Mouse (Mus musculus): Measurements from ENCODE around the gene Tmem94. TPM values are rescaled to one million over a fixed set of nuclear protein-coding genes. Genes with fewer than 3 reads are reported as not detected.

Gene Tmem94
- polyA plus RNA-seq, 1 experiment from 2014 or later = 25.0 TPM

DNA sequence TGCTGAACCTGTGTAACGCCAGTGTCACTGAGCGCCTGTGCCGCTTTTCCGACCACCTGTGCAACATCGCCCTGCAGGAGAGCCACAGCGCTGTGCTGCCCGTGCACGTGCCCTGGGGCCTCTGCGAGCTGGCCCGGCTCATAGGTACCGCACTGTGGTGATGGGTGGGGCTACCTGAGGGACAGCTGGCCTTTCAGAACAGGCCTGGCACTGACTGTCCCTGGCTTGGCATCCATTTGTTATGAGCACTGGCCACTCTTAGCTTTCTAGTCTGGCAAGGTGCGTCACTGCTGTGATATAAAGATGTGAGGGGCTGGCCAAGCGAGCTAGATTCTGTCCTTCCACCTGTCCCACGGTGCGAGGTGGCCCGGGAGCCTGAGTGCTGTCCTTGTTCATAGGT lies 26.7 kb downstream of the Tmem94 start:
- Histone ChIP-seq H3K4me3 (replicated peaks) (no peak overlapping the region), H3K36me3 (peaks cover 74% of the 10 kb centered on the region), H3K27ac (replicated peaks) (no peak overlapping the region), H3K9ac (no peak overlapping the region), H3K27me3 (no peaks in the 10 kb centered on the region), H3K4me1 (no peaks in the 10 kb centered on the region), H3K4me2 (replicated peaks) (no peak overlapping the region), H3K9me3 (replicated peaks) (no peaks in the 10 kb centered on the region)
- no peak for ATAC-seq (ENCODE audit: insufficient number of reproducible peaks, low FRiP score, low TSS enrichment, low read depth)
- WGBS = 93% methylated on average over 16 of the region's 16 CpGs

- Histone ChIP-seq H3K27me3 (no peaks in the 10 kb centered on the region), H3K4me2 (replicated peaks) (no peak overlapping the region), H3K4me3 (replicated peaks) (no peak overlapping the region), H3K9me3 (replicated peaks) (no peaks in the 10 kb centered on the region), H3K4me1 (no peaks in the 10 kb centered on the region), H3K9ac (no peak overlapping the region), H3K36me3 (peaks cover 78% of the 10 kb centered on the region), H3K27ac (replicated peaks) (no peak overlapping the region)
- no peak for ATAC-seq (ENCODE audit: insufficient number of reproducible peaks, low FRiP score, low TSS enrichment, low read depth)
- 82% methylated on average over 14 of the region's 14 CpGs for WGBS
These were observed 27.1 kb downstream of the Tmem94 start for GRCm38 (mm10) chr11:115792353-115792752.

- 79% methylated on average over 15 of the region's 15 CpGs for WGBS
These were observed 31.7 kb downstream of the Tmem94 start for GRCm38 (mm10) chr11:115796898-115797297.

DNA sequence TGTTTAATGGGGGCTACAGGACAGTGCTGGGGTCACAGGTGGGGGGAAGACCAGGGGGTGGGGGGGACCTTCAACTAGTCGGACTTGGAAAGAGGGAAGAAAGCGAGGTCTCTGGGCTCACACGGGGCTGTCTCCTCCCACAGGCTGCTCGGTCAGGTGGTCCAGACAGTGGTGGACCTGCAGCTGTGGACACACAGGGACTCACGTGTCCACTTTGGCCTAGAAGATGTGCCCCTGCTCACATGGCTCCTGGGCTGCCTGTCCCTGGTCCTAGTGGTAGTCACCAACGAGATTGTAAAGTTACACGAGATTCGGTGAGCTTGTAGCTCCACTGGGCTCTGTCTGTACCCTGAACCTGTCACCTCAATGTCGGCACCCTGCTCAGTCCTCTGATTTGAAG lies 32.4 kb downstream of the Tmem94 start:
- WGBS = 84% methylated on average over 9 of the region's 9 CpGs
- Histone ChIP-seq H3K9ac (no peak overlapping the region), H3K9me3 (replicated peaks) (no peaks in the 10 kb centered on the region), H3K4me2 (replicated peaks) (no peak overlapping the region), H3K4me1 (0 out of 2 replicates have a peak, but pooled peaks cover 6% of the 10 kb centered on the region), H3K27ac (replicated peaks) (no peak overlapping the region), H3K4me3 (replicated peaks) (no peak overlapping the region), H3K27me3 (no peaks in the 10 kb centered on the region), H3K36me3 (peaks cover 96% of the 10 kb centered on the region)
- no peak for ATAC-seq (ENCODE audit: insufficient number of reproducible peaks, low FRiP score, low TSS enrichment, low read depth)

More at GRCm38 (mm10) chr11:115796898-115797297, 31.7 kb downstream of the Tmem94 start:
- Histone ChIP-seq H3K9me3 (replicated peaks) (no peaks in the 10 kb centered on the region), H3K27ac (replicated peaks) (no peak overlapping the region), H3K4me1 (0 out of 2 replicates have a peak, but pooled peaks cover 6% of the 10 kb centered on the region), H3K27me3 (no peaks in the 10 kb centered on the region), H3K4me2 (replicated peaks) (no peak overlapping the region), H3K9ac (no peak overlapping the region), H3K36me3 (peaks cover 96% of the 10 kb centered on the region), H3K4me3 (replicated peaks) (no peak overlapping the region)
- no peak for ATAC-seq (ENCODE audit: insufficient number of reproducible peaks, low FRiP score, low TSS enrichment, low read depth)

- Histone ChIP-seq H3K36me3 (peaks cover 91% of the 10 kb centered on the region), H3K9me3 (replicated peaks) (no peaks in the 10 kb centered on the region)
These were observed 35.7 kb downstream of the Tmem94 start for GRCm38 (mm10) chr11:115800981-115801380.

DNA sequence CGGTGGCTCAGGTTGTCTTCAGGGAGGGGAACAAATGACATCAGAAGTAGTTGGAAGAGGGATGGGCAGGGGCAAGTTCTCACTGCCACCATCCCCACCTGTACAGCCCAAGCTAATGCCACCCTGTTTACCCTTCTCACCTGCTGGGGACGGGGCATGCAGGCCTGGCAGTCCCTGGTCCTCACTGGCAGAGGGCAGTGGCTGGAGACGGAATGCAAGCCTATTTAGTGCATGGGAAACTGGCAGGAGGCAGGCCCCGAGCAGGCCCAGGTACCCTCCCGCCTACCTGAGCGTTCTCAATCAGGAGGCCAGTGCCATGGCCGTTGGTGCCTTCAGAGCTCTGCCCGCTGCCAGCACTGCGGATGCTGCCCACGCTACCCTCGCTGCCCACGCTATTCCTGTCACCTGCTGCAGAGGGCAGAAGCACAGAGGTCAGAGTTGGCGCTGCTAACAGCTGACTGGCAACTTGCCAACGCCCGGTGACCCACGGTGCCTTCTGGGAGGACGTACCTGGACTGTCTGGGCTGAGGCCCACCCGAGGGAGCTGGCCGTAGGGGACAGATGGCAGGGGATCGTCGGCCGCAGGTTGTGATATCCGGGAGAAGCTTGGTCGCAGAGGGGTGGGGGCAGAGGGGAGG lies 38.0 kb downstream of the Tmem94 start:
- Histone ChIP-seq H3K27ac (replicated peaks) (no peak overlapping the region), H3K9me3 (replicated peaks) (no peaks in the 10 kb centered on the region), H3K4me3 (replicated peaks) (no peak overlapping the region), H3K36me3 (peaks cover 88% of the 10 kb centered on the region), H3K4me2 (replicated peaks) (no peak overlapping the region), H3K4me1 (peaks cover 27% of the 10 kb centered on the region), H3K9ac (no peak overlapping the region), H3K27me3 (no peaks in the 10 kb centered on the region)
- WGBS = 91% methylated on average over 24 of the region's 24 CpGs
- no peak for ATAC-seq (ENCODE audit: insufficient number of reproducible peaks, low FRiP score, low TSS enrichment, low read depth)

More at GRCm38 (mm10) chr11:115800981-115801380, 35.7 kb downstream of the Tmem94 start:
- H3K4me3 ChIP-seq (replicated peaks) = no peak overlapping the region
- ATAC-seq (ENCODE audit: insufficient number of reproducible peaks, low FRiP score, low TSS enrichment, low read depth) = no peak
- H3K27me3 ChIP-seq = no peaks in the 10 kb centered on the region
- WGBS = 80% methylated on average over 18 of the region's 18 CpGs
- 0 out of 2 replicates have a peak, but pooled peaks cover 6% of the 10 kb centered on the region for H3K4me1 ChIP-seq
- H3K9ac ChIP-seq = no peak overlapping the region
- H3K27ac ChIP-seq (replicated peaks) = no peak overlapping the region
- no peak overlapping the region for H3K4me2 ChIP-seq (replicated peaks)

GRCm38 (mm10) chr11:115805005-115805404 lies 39.8 kb downstream of the Tmem94 start:
- WGBS = 93% methylated on average over 7 of the region's 7 CpGs
- Histone ChIP-seq H3K27me3 (no peaks in the 10 kb centered on the region), H3K9ac (no peak overlapping the region), H3K4me2 (replicated peaks) (no peak overlapping the region), H3K9me3 (replicated peaks) (no peaks in the 10 kb centered on the region), H3K4me1 (peaks cover 40% of the 10 kb centered on the region), H3K27ac (replicated peaks) (no peak overlapping the region), H3K4me3 (replicated peaks) (no peak overlapping the region), H3K36me3 (peaks cover 73% of the 10 kb centered on the region)
- ATAC-seq (ENCODE audit: insufficient number of reproducible peaks, low FRiP score, low TSS enrichment, low read depth) = no peak

- Histone ChIP-seq H3K9ac (no peak overlapping the region), H3K4me2 (replicated peaks) (no peak overlapping the region), H3K9me3 (replicated peaks) (no peaks in the 10 kb centered on the region), H3K4me1 (peaks cover 51% of the 10 kb centered on the region), H3K4me3 (replicated peaks) (no peak overlapping the region), H3K27me3 (no peaks in the 10 kb centered on the region), H3K27ac (replicated peaks) (no peak overlapping the region), H3K36me3 (peaks cover 66% of the 10 kb centered on the region)
- WGBS = 81% methylated on average over 10 of the region's 10 CpGs
- no peak for ATAC-seq (ENCODE audit: insufficient number of reproducible peaks, low FRiP score, low TSS enrichment, low read depth)
These were observed 40.9 kb downstream of the Tmem94 start for GRCm38 (mm10) chr11:115806154-115806553.

DNA sequence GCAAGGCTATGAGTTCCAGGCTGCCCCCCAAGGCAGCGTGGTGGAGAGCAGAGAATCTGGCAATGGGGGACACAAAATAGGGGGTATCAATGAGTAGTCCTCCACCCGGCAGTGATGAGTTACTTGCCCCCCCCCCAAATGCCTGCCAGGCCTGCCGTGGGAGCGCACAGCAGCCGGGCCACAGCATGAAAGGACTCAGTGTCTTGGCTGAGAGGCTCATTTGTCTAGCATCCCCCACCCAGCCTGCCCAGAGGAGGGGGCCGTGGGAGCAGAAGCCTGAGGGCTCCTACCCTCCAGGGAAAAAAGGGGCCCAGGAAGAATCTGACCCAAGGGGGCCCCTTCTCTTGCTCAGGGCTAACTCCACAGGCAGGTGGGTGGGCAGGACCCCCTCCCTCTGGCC lies 42.1 kb downstream of the Tmem94 start:
- Histone ChIP-seq H3K27ac (replicated peaks) (no peak overlapping the region), H3K9me3 (replicated peaks) (no peaks in the 10 kb centered on the region), H3K9ac (no peak overlapping the region), H3K4me3 (replicated peaks) (no peak overlapping the region), H3K27me3 (no peaks in the 10 kb centered on the region), H3K4me2 (replicated peaks) (no peak overlapping the region; the same call in 1 of the 2 replicates), H3K36me3 (peaks cover 54% of the 10 kb centered on the region), H3K4me1 (peaks cover 63% of the 10 kb centered on the region)
- ATAC-seq (ENCODE audit: insufficient number of reproducible peaks, low FRiP score, low TSS enrichment, low read depth) = no peak
- WGBS = 65% methylated on average over 6 of the region's 6 CpGs

DNA sequence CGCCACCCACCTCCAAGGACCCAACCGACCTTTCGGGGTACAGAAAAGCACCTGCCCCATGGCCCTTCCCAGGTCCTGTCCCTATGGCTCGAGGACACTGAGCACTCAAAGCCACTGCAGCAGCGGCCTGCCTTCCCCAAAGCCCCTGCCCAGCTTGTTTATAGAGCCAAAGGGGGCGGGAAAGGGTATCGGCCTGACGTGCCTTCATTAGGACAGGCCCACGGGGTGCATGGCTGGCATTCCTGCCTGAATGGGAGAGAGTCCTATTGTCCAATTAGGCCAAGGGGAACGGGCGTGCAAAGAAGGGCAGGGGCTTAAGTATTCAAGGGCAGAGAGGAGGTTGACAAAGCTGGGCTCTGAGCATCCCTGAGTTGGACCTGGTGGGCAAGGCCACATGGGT lies 42.7 kb downstream of the Tmem94 start:
- H3K4me2 ChIP-seq (replicated peaks) = peak overlapping the region; percentile 96; the same call in 1 of the 2 replicates
- H3K27me3 ChIP-seq = no peaks in the 10 kb centered on the region
- no peak overlapping the region for H3K9ac ChIP-seq
- H3K36me3 ChIP-seq = peaks cover 47% of the 10 kb centered on the region
- WGBS = 68% methylated on average over 11 of the region's 11 CpGs
- no peaks in the 10 kb centered on the region for H3K9me3 ChIP-seq (replicated peaks)
- peak overlapping the region; percentile 73 for H3K27ac ChIP-seq (replicated peaks)
- no peak for ATAC-seq (ENCODE audit: insufficient number of reproducible peaks, low FRiP score, low TSS enrichment, low read depth)
- no peak overlapping the region for H3K4me3 ChIP-seq (replicated peaks)
- H3K4me1 ChIP-seq = peaks cover 69% of the 10 kb centered on the region

GRCm38 (mm10) chr11:115808696-115809310 lies 43.6 kb downstream of the Tmem94 start:
- peak; percentile 12; the same call in 1 of the 2 replicates for ATAC-seq (ENCODE audit: insufficient number of reproducible peaks, low FRiP score, low TSS enrichment, low read depth)
- H3K9ac ChIP-seq = 0 out of 2 replicates have a peak overlapping the region, but pooled peaks have one; percentile 12
- peak overlapping the region; percentile 73 for H3K27ac ChIP-seq (replicated peaks)

More at GRCm38 (mm10) chr11:115808696-115809310, 43.6 kb downstream of the Tmem94 start:
- Histone ChIP-seq H3K27me3 (no peaks in the 10 kb centered on the region), H3K4me1 (peaks cover 70% of the 10 kb centered on the region), H3K4me2 (replicated peaks) (peak overlapping the region; percentile 96), H3K36me3 (peaks cover 39% of the 10 kb centered on the region), H3K4me3 (replicated peaks) (peak overlapping the region; percentile 81; the same call in 1 of the 2 replicates), H3K9me3 (replicated peaks) (no peaks in the 10 kb centered on the region)
- 23% methylated on average over 10 of the region's 10 CpGs for WGBS

Data from embryonic facial prominence, embryonic 15.5 days (tissue).